Mouse (Mus musculus) CH12.LX (cell line): Measurements from ENCODE around the gene Tbcb. TPM values are rescaled to one million over a fixed set of nuclear protein-coding genes. Genes with fewer than 3 reads are reported as not detected.

Experiments used
- DNase-seq: peaks from one replicate; pipeline ENCODE4 v3.0.0-alpha.2; 2013; ENCODE audit errors: extremely low read depth
- H3K27ac ChIP-seq: 2 replicates; pipeline ENCODE4 v1.5.1; 2012; ENCODE audit warnings: low read depth, mild to moderate bottlenecking, control low read depth, moderate library complexity; ENCODE audit not compliant: insufficient read depth
- H3K27me3 ChIP-seq: replicated peaks from 2 replicates; pipeline ENCODE3; 2012; ENCODE audit warnings: inconsistent platforms
- H3K36me3 ChIP-seq, 2 experiments: replicated peaks in 1 of 2; 2 replicates each; pipeline versions ENCODE3 to v1.6.1; 2012; ENCODE audit warnings: inconsistent platforms in 1 of 2, low read length in 1 of 2, mild to moderate bottlenecking in 1 of 2, mixed read lengths in 1 of 2, moderate library complexity in 1 of 2; ENCODE audit not compliant: control insufficient read depth in 1 of 2, insufficient read depth in 1 of 2
- H3K4me1 ChIP-seq, 2 experiments: 2 replicates each; pipeline ENCODE4 v1.6.1; 2012; ENCODE audit warnings: inconsistent platforms in 1 of 2, moderate library complexity in 1 of 2; ENCODE audit not compliant: insufficient read depth in 2 of 2, control insufficient read depth in 1 of 2
- H3K4me2 ChIP-seq: 2 replicates; pipeline ENCODE4 v1.6.1; 2012; ENCODE audit warnings: low read depth, mild to moderate bottlenecking, control low read depth; ENCODE audit not compliant: poor library complexity, insufficient read depth, severe bottlenecking
- H3K4me3 ChIP-seq, 3 experiments: fragments of 150-350 bp in 1 of 3; sonication (generic) in 1 of 3; replicated peaks in 1 of 3; 2 replicates each; pipeline versions ENCODE3 to v1.5.1; 2011 to 2012; ENCODE audit warnings: low read depth in 2 of 3, low read length in 2 of 3, mild to moderate bottlenecking in 2 of 3, moderate library complexity in 2 of 3, control low read depth in 1 of 3, improper control_type of control experiment in 1 of 3, inconsistent platforms in 1 of 3, mixed read lengths in 1 of 3; ENCODE audit not compliant: poor library complexity in 1 of 3
- H3K79me2 ChIP-seq: replicated peaks from 2 replicates; pipeline ENCODE4 v1.6.1; 2012; ENCODE audit warnings: mild to moderate bottlenecking, moderate library complexity; ENCODE audit not compliant: control insufficient read depth, poor library complexity, insufficient read depth, severe bottlenecking; ENCODE audit errors: extremely low read depth
- H3K9ac ChIP-seq: 2 replicates; pipeline ENCODE4 v1.6.1; 2012; ENCODE audit warnings: low read depth, mild to moderate bottlenecking, control low read depth, moderate library complexity; ENCODE audit not compliant: insufficient read depth
- H3K9me3 ChIP-seq: replicated peaks from 2 replicates; pipeline ENCODE3; 2012; ENCODE audit warnings: low read length, inconsistent platforms, mixed read lengths
- BHLHE40 ChIP-seq: IDR thresholded peaks from 2 replicates; pipeline ENCODE4 v1.6.1; 2011; ENCODE audit warnings: mild to moderate bottlenecking, low read depth, low read length, improper control_type of control experiment
- CHD1 ChIP-seq: IDR thresholded peaks from 2 replicates; pipeline ENCODE4 v1.6.1; 2012; ENCODE audit warnings: low read depth, low read length, improper control_type of control experiment, inconsistent platforms
- CHD2 ChIP-seq: IDR thresholded peaks from 2 replicates; pipeline ENCODE4 v1.6.1; 2011; ENCODE audit warnings: low read length, improper control_type of control experiment
- E2F4 ChIP-seq: IDR thresholded peaks from 2 replicates; pipeline ENCODE4 v1.6.1; 2011; ENCODE audit warnings: low read depth, low read length, improper control_type of control experiment; ENCODE audit not compliant: insufficient replicate concordance
- ELF1 ChIP-seq: IDR thresholded peaks from 2 replicates; pipeline ENCODE4 v1.6.1; 2014; ENCODE audit warnings: low read depth, mild to moderate bottlenecking, inconsistent platforms, low read length, improper control_type of control experiment
- EP300 ChIP-seq: IDR thresholded peaks from 2 replicates; pipeline ENCODE4 v1.6.1; 2011; ENCODE audit warnings: low read length, improper control_type of control experiment
- ETS1 ChIP-seq: conservative IDR thresholded peaks from 2 replicates; pipeline ENCODE4 v1.6.1; 2012; ENCODE audit warnings: low read depth, mild to moderate bottlenecking, inconsistent platforms, low read length, improper control_type of control experiment, moderate library complexity
- GABPA ChIP-seq: IDR thresholded peaks from 2 replicates; pipeline ENCODE4 v1.6.1; 2012; ENCODE audit warnings: low read depth, low read length, improper control_type of control experiment, inconsistent platforms; ENCODE audit not compliant: insufficient replicate concordance
- HCFC1 ChIP-seq: IDR thresholded peaks from 2 replicates; pipeline ENCODE4 v1.6.1; 2012; ENCODE audit warnings: low read depth, mild to moderate bottlenecking, inconsistent platforms, low read length, improper control_type of control experiment
- JUND ChIP-seq: conservative IDR thresholded peaks from 2 replicates; pipeline ENCODE4 v1.6.1; 2011; ENCODE audit warnings: low read depth, low read length, improper control_type of control experiment
- KAT2A ChIP-seq: IDR thresholded peaks from 2 replicates; pipeline ENCODE4 v1.6.1; 2012; ENCODE audit warnings: low read length, improper control_type of control experiment, inconsistent platforms; ENCODE audit not compliant: insufficient replicate concordance
- MAFK ChIP-seq: IDR thresholded peaks from 2 replicates; pipeline ENCODE4 v1.6.1; 2011; ENCODE audit warnings: low read length, improper control_type of control experiment; ENCODE audit not compliant: insufficient replicate concordance
- MAX ChIP-seq: IDR thresholded peaks from 2 replicates; pipeline ENCODE4 v1.6.1; 2011; ENCODE audit warnings: low read length, improper control_type of control experiment
- MEF2A ChIP-seq: IDR thresholded peaks from 2 replicates; pipeline ENCODE4 v1.6.1; 2014; ENCODE audit warnings: low read depth, mild to moderate bottlenecking, inconsistent platforms, low read length, improper control_type of control experiment, borderline replicate concordance
- MXI1 ChIP-seq: IDR thresholded peaks from 2 replicates; pipeline ENCODE4 v1.6.1; 2011; ENCODE audit warnings: mild to moderate bottlenecking, low read depth, low read length, improper control_type of control experiment
- MYC ChIP-seq: IDR thresholded peaks from 2 replicates; pipeline ENCODE4 v1.6.1; 2011; ENCODE audit warnings: low read depth, mild to moderate bottlenecking, improper control_type of control experiment, low read length
- NELFE ChIP-seq: IDR thresholded peaks from 2 replicates; pipeline ENCODE4 v1.6.1; 2011; ENCODE audit warnings: low read depth, low read length, improper control_type of control experiment
- NRF1 ChIP-seq: IDR thresholded peaks from 2 replicates; pipeline ENCODE4 v1.6.1; 2014; ENCODE audit warnings: low read depth, mild to moderate bottlenecking, inconsistent platforms, low read length, improper control_type of control experiment, moderate library complexity
- PAX5 ChIP-seq: IDR thresholded peaks from 2 replicates; pipeline ENCODE4 v1.6.1; 2012; ENCODE audit warnings: low read length, inconsistent platforms, mixed read lengths
- POLR2A ChIP-seq: IDR thresholded peaks from 2 replicates; pipeline ENCODE4 v1.6.1; 2011; ENCODE audit warnings: low read depth, mild to moderate bottlenecking, improper control_type of control experiment, low read length
- RAD21 ChIP-seq: IDR thresholded peaks from 2 replicates; pipeline ENCODE4 v1.6.1; 2011; ENCODE audit warnings: low read depth, mild to moderate bottlenecking, low read length, improper control_type of control experiment, moderate library complexity
- SIN3A ChIP-seq: IDR thresholded peaks from 2 replicates; pipeline ENCODE4 v1.6.1; 2012; ENCODE audit warnings: low read length, improper control_type of control experiment, inconsistent platforms
- UBTF ChIP-seq: IDR thresholded peaks from 2 replicates; pipeline ENCODE4 v1.6.1; 2012; ENCODE audit warnings: low read depth, mild to moderate bottlenecking, inconsistent platforms, low read length, improper control_type of control experiment, moderate library complexity
- USF2 ChIP-seq: conservative IDR thresholded peaks from 2 replicates; pipeline ENCODE4 v1.6.1; 2011; ENCODE audit warnings: low read depth, low read length, improper control_type of control experiment
- ZC3H11A ChIP-seq: IDR thresholded peaks from 2 replicates; pipeline ENCODE4 v1.6.1; 2012; ENCODE audit warnings: low read depth, mild to moderate bottlenecking, inconsistent platforms, low read length, improper control_type of control experiment
- ZMIZ1 ChIP-seq: IDR thresholded peaks from 2 replicates; pipeline ENCODE4 v1.6.1; 2012; ENCODE audit warnings: low read depth, mild to moderate bottlenecking, inconsistent platforms, low read length, improper control_type of control experiment
- ZNF384 ChIP-seq: IDR thresholded peaks from 2 replicates; pipeline ENCODE4 v1.6.1; 2012; ENCODE audit warnings: low read depth, low read length, improper control_type of control experiment, inconsistent platforms
- dilution Hi-C: fragments of 300-500 bp; cut with MboI; formaldehyde crosslinking; loops from 2 replicates; pipeline ENCODE4 v1.14.3; 2020; ENCODE audit warnings: low sequenced_read_pairs; ENCODE audit not compliant: extremely low pct_unique_long_range_greater_than_20kb, extremely low pct_ligation_motif_present
- in situ Hi-C: fragments of 300-500 bp; cut with MboI; formaldehyde crosslinking; loops from 3 replicates; pipeline ENCODE4 v1.14.3; 2019; ENCODE audit warnings: low sequenced_read_pairs, low pct_ligation_motif_present, low pct_unique_long_range_greater_than_20kb, mixed read lengths
- polyA plus RNA-seq: library from polyadenylated mRNA; unstranded; fragments of >175 nt; gene quantifications from 2 replicates; pipeline ENCODE4 v1.2.1, GENCODE M21; 2012; ENCODE audit warnings: low read depth; ENCODE audit not compliant: insufficient read length
- total RNA-seq, 2 experiments: library from RNA; depleted of rRNA; stranded (reverse); fragments of 300-350 nt in 1 of 2; fragments of >200 nt in 1 of 2; gene quantifications; 2 replicates each; pipeline ENCODE4 v1.2.3; 2012 to 2014

Gene Tbcb
- total and polyA plus RNA-seq, 3 experiments = 57.7 to 89.6 (median 79.9) TPM

- TF ChIP-seq ZNF384 (peak; percentile 77), NELFE (peak; percentile 53; the same call in 1 of the 2 replicates), ZC3H11A (no peak), MAX (peak; percentile 55; the same call in 1 of the 2 replicates), ETS1 (no peak; the same call in 1 of the 2 replicates), UBTF (no peak), CHD2 (no peak), ZMIZ1 (no peak)
Observed at GRCm38 (mm10) chr7:30194884-30195283, 37.2 kb downstream of the Tbcb start (continued).

GRCm38 (mm10) chr7:30194101-30194831 lies 37.8 kb downstream of the Tbcb start:
- peaks cover 14% of the 10 kb centered on the region for H3K79me2 ChIP-seq
- H3K27me3 ChIP-seq = no peaks in the 10 kb centered on the region
- peaks cover 25 to 37% of the 10 kb centered on the region in 2 experiments for H3K36me3 ChIP-seq
- in situ Hi-C loops (no loop called here), dilution Hi-C loops (no loop called here)
- TF ChIP-seq PAX5 = no peak
- no peak for TF ChIP-seq NRF1
- peak; percentile 64; the same call in 1 of the 2 replicates for TF ChIP-seq ELF1
- no peak for TF ChIP-seq GABPA
- TF ChIP-seq UBTF = 0 out of 2 replicates have a peak, but pooled peaks have one; percentile 30
- TF ChIP-seq E2F4 = no peak
- no peak for TF ChIP-seq BHLHE40
- peak; percentile 77; the same call in 1 of the 2 replicates for TF ChIP-seq MXI1
- peak; percentile 63 for TF ChIP-seq POLR2A
- TF ChIP-seq RAD21 = no peak
- no peak for TF ChIP-seq MAFK
- TF ChIP-seq SIN3A = peak; percentile 85
- TF ChIP-seq EP300 = no peak
- TF ChIP-seq MEF2A = no peak
- TF ChIP-seq HCFC1 = peak; percentile 63
- TF ChIP-seq ZNF384 = peak; percentile 99
- TF ChIP-seq MYC = no peak
- TF ChIP-seq USF2 = no peak
- no peak for TF ChIP-seq CHD1
- no peak for TF ChIP-seq JUND
- TF ChIP-seq KAT2A = 0 out of 2 replicates have a peak, but pooled peaks have one; percentile 3
- H3K27ac ChIP-seq = peak overlapping the region; percentile 86
- H3K9me3 ChIP-seq = no peaks in the 10 kb centered on the region
- H3K4me3 ChIP-seq = peak overlapping the region; percentile 76 to 92 (median 84)
- H3K9ac ChIP-seq = peak overlapping the region; percentile 95
- H3K4me2 ChIP-seq = peak overlapping the region; percentile 39
- DNase-seq = peak; percentile 61
- H3K4me1 ChIP-seq = peaks cover 0 to 24% of the 10 kb centered on the region in 2 experiments; a peak in 2 of 4 replicates
